Mouse (Mus musculus): ENCODE measurements around the gene Acd. TPM values are rescaled to one million over a fixed set of nuclear protein-coding genes. Genes with fewer than 3 reads are reported as not detected.

Gene Acd
- polyA plus RNA-seq, 1 experiment from 2014 or later = 87.1 TPM

GRCm38 (mm10) chr8:105686551-105686950 lies 14.4 kb downstream of the Acd start:
- peaks cover 7% of the 10 kb centered on the region; the same call in 1 of the 2 replicates for H3K4me1 ChIP-seq (replicated peaks)
- H3K27ac ChIP-seq (replicated peaks) = no peak overlapping the region
- peaks cover 30% of the 10 kb centered on the region for H3K36me3 ChIP-seq
- no peak overlapping the region for H3K4me3 ChIP-seq
- H3K4me2 ChIP-seq = no peak overlapping the region
- no peaks in the 10 kb centered on the region for H3K9me3 ChIP-seq
- H3K27me3 ChIP-seq = no peaks in the 10 kb centered on the region
- WGBS = 65% methylated on average over 6 of the region's 6 CpGs
- no peak overlapping the region for H3K9ac ChIP-seq
- ATAC-seq (ENCODE audit: low read depth) = no peak

- WGBS = 16% methylated on average over 26 of the region's 26 CpGs
- ATAC-seq (ENCODE audit: low read depth) = peak; percentile 48
These were observed 15.1 kb downstream of the Acd start, which contains the start of gene Carmil2 for GRCm38 (mm10) chr8:105685796-105686308. TSS of gene Carmil2 (plus strand) at chr8:105686274.

GRCm38 (mm10) chr8:105685325-105685724 lies 15.6 kb downstream of the Acd start:
- no peak overlapping the region for H3K4me2 ChIP-seq
- H3K27me3 ChIP-seq = no peaks in the 10 kb centered on the region
- no peak overlapping the region for H3K27ac ChIP-seq (replicated peaks)
- H3K4me3 ChIP-seq = no peak overlapping the region
- no peaks in the 10 kb centered on the region for H3K9me3 ChIP-seq
- WGBS = 81% methylated on average over 7 of the region's 7 CpGs
- H3K4me1 ChIP-seq (replicated peaks) = peaks cover 7% of the 10 kb centered on the region; the same call in 1 of the 2 replicates
- no peak overlapping the region for H3K9ac ChIP-seq
- H3K36me3 ChIP-seq = peaks cover 43% of the 10 kb centered on the region
- ATAC-seq (ENCODE audit: low read depth) = no peak

More at GRCm38 (mm10) chr8:105685796-105686308, 15.1 kb downstream of the Acd start, which contains the start of gene Carmil2:
- Histone ChIP-seq H3K36me3 (peaks cover 37% of the 10 kb centered on the region), H3K27me3 (no peaks in the 10 kb centered on the region), H3K4me3 (no peak within 1 kb of the TSS), H3K27ac (replicated peaks) (no peak within 1 kb of the TSS), H3K9me3 (no peaks in the 10 kb centered on the region), H3K4me2 (0 out of 2 replicates have a peak within 1 kb of the TSS, but pooled peaks have one; percentile 7), H3K9ac (peak within 1 kb of the TSS; percentile 8; the same call in 1 of the 2 replicates), H3K4me1 (replicated peaks) (peaks cover 7% of the 10 kb centered on the region; the same call in 1 of the 2 replicates)

- H3K4me1 ChIP-seq (replicated peaks) = no peaks in the 10 kb centered on the region
- WGBS = 91% methylated on average over 1 of the region's 1 CpGs
- H3K27me3 ChIP-seq = no peaks in the 10 kb centered on the region
- H3K9me3 ChIP-seq = no peaks in the 10 kb centered on the region
- H3K4me3 ChIP-seq = no peak overlapping the region
- H3K9ac ChIP-seq = no peak overlapping the region
- ATAC-seq (ENCODE audit: low read depth) = no peak
- peaks cover 94% of the 10 kb centered on the region for H3K36me3 ChIP-seq
- no peak overlapping the region for H3K27ac ChIP-seq (replicated peaks)
- H3K4me2 ChIP-seq = no peak overlapping the region
These were observed 23.0 kb downstream of the Acd start for GRCm38 (mm10) chr8:105677891-105678290.

- no peak overlapping the region for H3K9ac ChIP-seq
- no peak overlapping the region for H3K4me2 ChIP-seq
- no peaks in the 10 kb centered on the region for H3K9me3 ChIP-seq
- H3K27ac ChIP-seq (replicated peaks) = no peak overlapping the region
- no peak for ATAC-seq (ENCODE audit: low read depth)
- WGBS = 82% methylated on average over 3 of the region's 3 CpGs
- peaks cover 26% of the 10 kb centered on the region for H3K36me3 ChIP-seq
- H3K4me3 ChIP-seq = no peak overlapping the region
- H3K4me1 ChIP-seq (replicated peaks) = no peaks in the 10 kb centered on the region; the same call in 1 of the 2 replicates
- H3K27me3 ChIP-seq = no peaks in the 10 kb centered on the region
These were observed 39.7 kb downstream of the Acd start for GRCm38 (mm10) chr8:105661167-105661566.

GRCm38 (mm10) chr8:105657641-105658040 lies 43.3 kb downstream of the Acd start:
- no peak for ATAC-seq (ENCODE audit: low read depth)
- H3K27me3 ChIP-seq = no peaks in the 10 kb centered on the region

GRCm38 (mm10) chr8:105648929-105649328 lies 52.0 kb downstream of the Acd start:
- no peak overlapping the region for H3K9ac ChIP-seq
- H3K4me2 ChIP-seq = no peak overlapping the region
- no peaks in the 10 kb centered on the region; the same call in 1 of the 2 replicates for H3K4me1 ChIP-seq (replicated peaks)
- no peaks in the 10 kb centered on the region for H3K27me3 ChIP-seq
- H3K9me3 ChIP-seq = no peaks in the 10 kb centered on the region
- peaks cover 52% of the 10 kb centered on the region for H3K36me3 ChIP-seq
- WGBS = 96% methylated on average over 1 of the region's 1 CpGs
- no peak for ATAC-seq (ENCODE audit: low read depth)
- no peak overlapping the region for H3K27ac ChIP-seq (replicated peaks)
- no peak overlapping the region for H3K4me3 ChIP-seq

More at GRCm38 (mm10) chr8:105657641-105658040, 43.3 kb downstream of the Acd start:
- no peaks in the 10 kb centered on the region for H3K9me3 ChIP-seq
- H3K36me3 ChIP-seq = peaks cover 16% of the 10 kb centered on the region
- no peak overlapping the region for H3K9ac ChIP-seq
- H3K4me2 ChIP-seq = no peak overlapping the region
- no peak overlapping the region for H3K4me3 ChIP-seq
- H3K4me1 ChIP-seq (replicated peaks) = no peaks in the 10 kb centered on the region; the same call in 1 of the 2 replicates
- no peak overlapping the region for H3K27ac ChIP-seq (replicated peaks)

Other genes with a start within 250 kb of the Acd start
- gene Tppp3, start 229.6 kb downstream of the Acd start, polyA plus RNA-seq (2015; fragmentation: Nextera tagmentation; extraction: Ambion mirVana) = 239 and 296 TPM in 2 replicates
- 27.8 and 31.9 TPM in 2 replicates for gene Zdhhc1, start 204.2 kb downstream of the Acd start, polyA plus RNA-seq (2015; fragmentation: Nextera tagmentation; extraction: Ambion mirVana)
- 5.4 and 5.5 TPM in 2 replicates for gene Hsd11b2, start 182.3 kb downstream of the Acd start, polyA plus RNA-seq (2015; fragmentation: Nextera tagmentation; extraction: Ambion mirVana)
- 195 and 211 TPM in 2 replicates for gene Atp6v0d1, start 135.1 kb downstream of the Acd start, polyA plus RNA-seq (2015; fragmentation: Nextera tagmentation; extraction: Ambion mirVana)
- gene Ripor1, start 95.8 kb downstream of the Acd start, polyA plus RNA-seq (2015; fragmentation: Nextera tagmentation; extraction: Ambion mirVana) = 30.5 and 35.9 TPM in 2 replicates
- gene Ctcf, start 64.5 kb downstream of the Acd start, polyA plus RNA-seq (2015; fragmentation: Nextera tagmentation; extraction: Ambion mirVana) = 105 and 118 TPM in 2 replicates
- 2.0 TPM in 2 replicates for gene Agrp, start 63.7 kb downstream of the Acd start, polyA plus RNA-seq (2015; fragmentation: Nextera tagmentation; extraction: Ambion mirVana)
- gene Carmil2, start 14.8 kb downstream of the Acd start, polyA plus RNA-seq (2015; fragmentation: Nextera tagmentation; extraction: Ambion mirVana) = 16.6 and 20.2 TPM in 2 replicates
- gene Pard6a, start within 50 bp of the Acd start, polyA plus RNA-seq (2015; fragmentation: Nextera tagmentation; extraction: Ambion mirVana) = 47.7 and 48.0 TPM in 2 replicates
- not detected in 2 replicates for gene 4933405L10Rik, start 6.6 kb upstream of the Acd start, polyA plus RNA-seq (2015; fragmentation: Nextera tagmentation; extraction: Ambion mirVana)
- 10.3 and 11.2 TPM in 2 replicates for gene Enkd1, start 7.1 kb upstream of the Acd start, polyA plus RNA-seq (2015; fragmentation: Nextera tagmentation; extraction: Ambion mirVana)
- gene Gfod2, start 57.6 kb upstream of the Acd start, polyA plus RNA-seq (2015; fragmentation: Nextera tagmentation; extraction: Ambion mirVana) = 66.7 and 72.4 TPM in 2 replicates
- 11.6 and 13.0 TPM in 2 replicates for gene Ranbp10, start 126.2 kb upstream of the Acd start, polyA plus RNA-seq (2015; fragmentation: Nextera tagmentation; extraction: Ambion mirVana)
- gene Tsnaxip1, start 126.6 kb upstream of the Acd start, polyA plus RNA-seq (2015; fragmentation: Nextera tagmentation; extraction: Ambion mirVana) = 0.46 and 0.54 TPM in 2 replicates
- 52.7 and 63.8 TPM in 2 replicates for gene Cenpt, start 152.2 kb upstream of the Acd start, polyA plus RNA-seq (2015; fragmentation: Nextera tagmentation; extraction: Ambion mirVana)
- 61.4 and 64.1 TPM in 2 replicates for gene Thap11, start 154.0 kb upstream of the Acd start, polyA plus RNA-seq (2015; fragmentation: Nextera tagmentation; extraction: Ambion mirVana)
- gene Nutf2, start 159.5 kb upstream of the Acd start, polyA plus RNA-seq (2015; fragmentation: Nextera tagmentation; extraction: Ambion mirVana) = 198 and 201 TPM in 2 replicates
- gene Edc4, start 179.8 kb upstream of the Acd start, polyA plus RNA-seq (2015; fragmentation: Nextera tagmentation; extraction: Ambion mirVana) = 43.9 and 48.6 TPM in 2 replicates
- gene Nrn1l, start 192.5 kb upstream of the Acd start, polyA plus RNA-seq (2015; fragmentation: Nextera tagmentation; extraction: Ambion mirVana) = 0.46 and 0.54 TPM in 2 replicates
- gene Pskh1, start 199.3 kb upstream of the Acd start, polyA plus RNA-seq (2015; fragmentation: Nextera tagmentation; extraction: Ambion mirVana) = 14.2 and 14.3 TPM in 2 replicates
- 3.1 and 3.6 TPM in 2 replicates for gene Ctrl, start 232.8 kb upstream of the Acd start, polyA plus RNA-seq (2015; fragmentation: Nextera tagmentation; extraction: Ambion mirVana)
- gene Psmb10, start 237.3 kb upstream of the Acd start, polyA plus RNA-seq (2015; fragmentation: Nextera tagmentation; extraction: Ambion mirVana) = 43.1 and 43.2 TPM in 2 replicates
- gene Lcat, start 242.3 kb upstream of the Acd start, polyA plus RNA-seq (2015; fragmentation: Nextera tagmentation; extraction: Ambion mirVana) = 0.59 and 0.71 TPM in 2 replicates